Mouse (Mus musculus): ENCODE measurements around the gene Ssr1. TPM values are rescaled to one million over a fixed set of nuclear protein-coding genes. Genes with fewer than 3 reads are reported as not detected.

Gene Ssr1
- total and polyA plus RNA-seq, 3 experiments: 72.3 to 95.6 (median 78.1) TPM

GRCm38 (mm10) chr13:37966256-37967051 lies 27.6 kb downstream of the Ssr1 start:
- DNase-seq (ENCODE audit: low spot score): no peak
- H3K27me3 ChIP-seq (ENCODE audit: insufficient read depth, low read length): no peaks in the 10 kb centered on the region
- H3K4me3 ChIP-seq (ENCODE audit: low read depth, low read length): peak overlapping the region; percentile 21; the same call in 1 of the 2 replicates
- TF ChIP-seq CTCF (IDR thresholded peaks at IDR 0.05; ENCODE audit: low read depth, low read length) (no peak), POLR2AphosphoS5 (IDR thresholded peaks at IDR 0.05; ENCODE audit: insufficient replicate concordance, low read depth, low read length) (no peak), GATA1 (IDR thresholded peaks at IDR 0.05; ENCODE audit: borderline replicate concordance, low read length) (no peak), TAL1 (conservative IDR thresholded peaks at IDR 0.05; ENCODE audit: low read depth, low read length) (no peak), GATA2 (IDR thresholded peaks at IDR 0.05; ENCODE audit: borderline replicate concordance, low read depth, low read length) (no peak)
- no peak for ATAC-seq (ENCODE audit: extremely low read depth, insufficient number of reproducible peaks, low FRiP score, poor library complexity, severe bottlenecking)
- peaks cover 66% of the 10 kb centered on the region for H3K4me1 ChIP-seq (ENCODE audit: insufficient read depth, low read depth, low read length)
- peaks cover 14% of the 10 kb centered on the region for H3K36me3 ChIP-seq (replicated peaks)
- no peaks in the 10 kb centered on the region for H3K9me3 ChIP-seq (replicated peaks)

DNA sequence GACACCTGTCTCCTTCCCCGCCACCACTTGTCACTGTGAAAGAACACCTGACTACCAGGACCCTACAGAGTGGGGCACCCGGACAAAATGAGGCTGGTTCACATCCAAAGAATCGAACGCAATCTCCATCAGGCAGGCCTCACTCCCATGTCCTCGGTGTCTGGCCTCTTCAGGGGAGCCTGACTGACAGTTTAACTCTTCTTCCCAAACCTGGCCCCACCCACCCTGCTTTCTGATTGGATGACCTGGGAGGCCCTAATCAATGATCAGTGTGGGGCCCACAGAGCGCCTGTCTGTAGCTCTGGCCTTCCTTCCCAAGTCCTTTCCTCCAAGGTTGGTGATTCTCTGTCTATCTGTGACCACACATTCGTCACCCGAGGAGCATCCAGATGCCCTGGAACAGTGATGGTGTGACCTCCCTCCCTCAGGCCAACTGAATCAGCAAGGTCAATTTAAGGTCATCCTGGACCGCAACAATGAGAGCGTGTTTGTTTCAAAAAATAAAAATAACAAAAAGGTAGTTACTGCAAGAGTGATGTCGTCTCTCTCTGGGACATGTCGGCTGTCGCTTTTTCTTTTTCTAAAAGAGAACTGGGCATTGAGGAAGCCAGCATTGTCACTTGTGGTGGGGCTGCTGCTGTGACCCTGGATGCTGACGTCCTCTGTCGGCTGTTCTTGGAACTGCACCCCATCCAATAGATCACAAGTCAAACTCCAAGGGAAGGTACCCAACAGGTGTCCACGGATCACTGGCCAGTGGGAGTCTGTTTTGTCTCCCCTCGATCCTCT lies 28.7 kb downstream of the Ssr1 start:
- peak; percentile 92 for ATAC-seq (ENCODE audit: extremely low read depth, insufficient number of reproducible peaks, low FRiP score, poor library complexity, severe bottlenecking)

GRCm38 (mm10) chr13:37964128-37965087 lies 29.6 kb downstream of the Ssr1 start:
- H3K4me1 ChIP-seq (ENCODE audit: insufficient read depth, low read depth, low read length): peaks cover 68% of the 10 kb centered on the region
- H3K36me3 ChIP-seq (replicated peaks): no peaks in the 10 kb centered on the region
- no peaks in the 10 kb centered on the region for H3K9me3 ChIP-seq (replicated peaks)
- peak overlapping the region; percentile 68 for H3K4me3 ChIP-seq (ENCODE audit: low read depth, low read length)
- no peak for ATAC-seq (ENCODE audit: extremely low read depth, insufficient number of reproducible peaks, low FRiP score, poor library complexity, severe bottlenecking)
- no peaks in the 10 kb centered on the region for H3K27me3 ChIP-seq (ENCODE audit: insufficient read depth, low read length)
- TF ChIP-seq TAL1 (conservative IDR thresholded peaks at IDR 0.05; ENCODE audit: low read depth, low read length) (no peak), POLR2AphosphoS5 (IDR thresholded peaks at IDR 0.05; ENCODE audit: insufficient replicate concordance, low read depth, low read length) (no peak)
- DNase-seq (ENCODE audit: low spot score): no peak

More for the DNA sequence above, 28.7 kb downstream of the Ssr1 start:
- peak; percentile 90 for DNase-seq (ENCODE audit: low spot score)
- Histone ChIP-seq H3K36me3 (replicated peaks) (peaks cover 5% of the 10 kb centered on the region), H3K27me3 (ENCODE audit: insufficient read depth, low read length) (no peaks in the 10 kb centered on the region), H3K4me1 (ENCODE audit: insufficient read depth, low read depth, low read length) (peaks cover 65% of the 10 kb centered on the region), H3K4me3 (ENCODE audit: low read depth, low read length) (peak overlapping the region; percentile 68), H3K9me3 (replicated peaks) (no peaks in the 10 kb centered on the region)
- no peak for TF ChIP-seq GATA2 (IDR thresholded peaks at IDR 0.05; ENCODE audit: borderline replicate concordance, low read depth, low read length)
- TF ChIP-seq GATA1 (IDR thresholded peaks at IDR 0.05; ENCODE audit: borderline replicate concordance, low read length): no peak
- TF ChIP-seq CTCF (IDR thresholded peaks at IDR 0.05; ENCODE audit: low read depth, low read length): peak; percentile 98

DNA sequence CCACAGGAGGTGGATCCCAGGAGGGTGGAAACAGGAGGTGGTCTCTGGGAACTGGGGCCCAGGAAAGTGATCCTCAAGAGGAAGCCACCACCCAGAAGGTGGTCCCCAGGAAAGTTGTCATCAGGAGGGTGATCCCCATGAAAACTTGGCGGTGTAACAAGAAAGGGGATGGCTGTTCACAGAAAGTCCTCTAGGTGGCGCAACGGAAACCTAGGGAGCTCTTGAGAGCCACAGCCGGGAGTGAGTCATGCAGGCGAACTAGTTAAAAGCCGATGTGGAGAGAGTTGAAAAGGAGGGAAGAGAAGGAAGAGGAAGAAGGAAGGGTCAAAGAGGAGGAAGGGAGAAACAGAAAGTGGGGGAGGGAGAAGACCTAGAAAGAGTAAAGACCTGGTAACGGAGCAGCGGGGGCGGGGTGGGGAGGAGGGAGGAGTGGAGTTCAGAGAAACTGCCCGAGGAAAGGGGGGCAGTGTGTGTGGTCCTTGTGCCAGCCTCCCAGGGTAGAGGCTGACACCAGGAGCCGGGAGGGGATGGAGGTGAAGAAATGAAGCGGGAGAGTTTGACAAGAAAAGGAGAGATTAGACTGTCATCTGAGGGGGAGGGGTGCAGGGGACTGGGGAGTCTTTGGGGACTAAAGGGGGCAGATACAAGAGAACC lies 30.5 kb downstream of the Ssr1 start:
- no peak; the same call in 1 of the 2 replicates for ATAC-seq (ENCODE audit: extremely low read depth, insufficient number of reproducible peaks, low FRiP score, poor library complexity, severe bottlenecking)
- peaks cover 71% of the 10 kb centered on the region for H3K4me1 ChIP-seq (ENCODE audit: insufficient read depth, low read depth, low read length)

DNA sequence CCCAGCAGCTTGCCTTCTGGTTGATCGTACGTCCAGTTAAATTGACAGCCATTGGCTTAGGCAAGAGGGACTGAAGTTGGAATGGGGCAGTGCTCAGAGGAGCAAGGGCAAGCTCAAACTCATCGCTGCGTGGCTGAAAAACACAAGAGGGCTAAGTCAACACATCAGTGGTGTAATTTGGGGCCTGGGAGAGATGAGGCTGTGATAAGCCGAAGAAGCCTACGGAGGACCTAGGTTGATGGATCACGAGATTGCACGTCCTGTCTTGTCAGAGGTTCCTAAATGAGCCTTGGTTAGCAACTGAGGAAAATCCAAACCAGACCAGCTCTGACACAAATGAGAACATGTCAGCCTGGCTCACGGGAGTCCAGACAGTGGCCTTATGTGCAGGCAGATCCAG lies 31.5 kb downstream of the Ssr1 start:
- no peak overlapping the region for H3K4me3 ChIP-seq (ENCODE audit: low read depth, low read length)
- TF ChIP-seq POLR2AphosphoS5 (IDR thresholded peaks at IDR 0.05; ENCODE audit: insufficient replicate concordance, low read depth, low read length) (no peak), TAL1 (conservative IDR thresholded peaks at IDR 0.05; ENCODE audit: low read depth, low read length) (no peak), CTCF (IDR thresholded peaks at IDR 0.05; ENCODE audit: low read depth, low read length) (no peak), GATA2 (IDR thresholded peaks at IDR 0.05; ENCODE audit: borderline replicate concordance, low read depth, low read length) (no peak), GATA1 (IDR thresholded peaks at IDR 0.05; ENCODE audit: borderline replicate concordance, low read length) (no peak)
- ATAC-seq (ENCODE audit: extremely low read depth, insufficient number of reproducible peaks, low FRiP score, poor library complexity, severe bottlenecking): no peak
- H3K27me3 ChIP-seq (ENCODE audit: insufficient read depth, low read length): no peaks in the 10 kb centered on the region
- H3K4me1 ChIP-seq (ENCODE audit: insufficient read depth, low read depth, low read length): peaks cover 76% of the 10 kb centered on the region
- H3K36me3 ChIP-seq (replicated peaks): no peaks in the 10 kb centered on the region
- peaks cover 13% of the 10 kb centered on the region for H3K9me3 ChIP-seq (replicated peaks)
- no peak for DNase-seq (ENCODE audit: low spot score)

More for the DNA sequence above, 30.5 kb downstream of the Ssr1 start:
- H3K36me3 ChIP-seq (replicated peaks): no peaks in the 10 kb centered on the region
- peaks cover 9% of the 10 kb centered on the region for H3K9me3 ChIP-seq (replicated peaks)
- TF ChIP-seq CTCF (IDR thresholded peaks at IDR 0.05; ENCODE audit: low read depth, low read length): peak; percentile 79
- TF ChIP-seq TAL1 (conservative IDR thresholded peaks at IDR 0.05; ENCODE audit: low read depth, low read length): no peak
- TF ChIP-seq GATA1 (IDR thresholded peaks at IDR 0.05; ENCODE audit: borderline replicate concordance, low read length): no peak
- no peak for TF ChIP-seq POLR2AphosphoS5 (IDR thresholded peaks at IDR 0.05; ENCODE audit: insufficient replicate concordance, low read depth, low read length)
- DNase-seq (ENCODE audit: low spot score): peak; percentile 79
- H3K4me3 ChIP-seq (ENCODE audit: low read depth, low read length): peak overlapping the region; percentile 68
- H3K27me3 ChIP-seq (ENCODE audit: insufficient read depth, low read length): no peaks in the 10 kb centered on the region
